Mouse (Mus musculus) limb, embryonic 14.5 days (tissue): Measurements from ENCODE around the gene Kdm1a. TPM values are rescaled to one million over a fixed set of nuclear protein-coding genes. Genes with fewer than 3 reads are reported as not detected.

Source experiments
- ATAC-seq: fragments of 200-750 bp; cut with Nextera tagmentation; 2 replicates; pipeline ENCODE4 v1.8.0; 2017; ENCODE audit warnings: low read depth, moderate number of reproducible peaks, moderate TSS enrichment; ENCODE audit not compliant: low FRiP score
- DNase-seq: peaks from one replicate; pipeline ENCODE4 v3.0.0-alpha.2; 2015; ENCODE audit warnings: low spot score
- H3K27ac ChIP-seq: fragments of 300-500 bp; sonication (generic); replicated peaks from 2 replicates; pipeline ENCODE4 v1.5.1; 2014; ENCODE audit warnings: low read depth, mild to moderate bottlenecking, low read length, moderate library complexity, mixed read lengths
- H3K27me3 ChIP-seq: fragments of 300-500 bp; sonication (generic); 2 replicates; pipeline ENCODE4 v1.6.1; 2014; ENCODE audit warnings: low read length, mixed read lengths; ENCODE audit not compliant: control insufficient read depth, insufficient read depth
- H3K36me3 ChIP-seq: fragments of 300-500 bp; sonication (generic); 2 replicates; pipeline ENCODE4 v1.6.1; 2014; ENCODE audit warnings: mild to moderate bottlenecking, low read length, moderate library complexity, mixed read lengths; ENCODE audit not compliant: control insufficient read depth, insufficient read depth
- H3K4me1 ChIP-seq: fragments of 300-500 bp; sonication (generic); 2 replicates; pipeline ENCODE4 v1.6.1; 2014; ENCODE audit warnings: antibody characterized with exemption, low read length, mixed read lengths; ENCODE audit not compliant: control insufficient read depth, insufficient read depth
- H3K4me2 ChIP-seq: fragments of 300-500 bp; sonication (generic); replicated peaks from 2 replicates; pipeline ENCODE4 v1.6.1; 2014; ENCODE audit warnings: low read depth, mild to moderate bottlenecking, low read length, moderate library complexity; ENCODE audit not compliant: severe bottlenecking
- H3K4me3 ChIP-seq: fragments of 300-500 bp; sonication (generic); replicated peaks from 2 replicates; pipeline ENCODE4 v1.5.1; 2014; ENCODE audit warnings: low read length
- H3K9ac ChIP-seq: fragments of 300-500 bp; sonication (generic); 2 replicates; pipeline ENCODE4 v1.6.1; 2014; ENCODE audit warnings: mild to moderate bottlenecking, low read depth, low read length, moderate library complexity; ENCODE audit not compliant: severe bottlenecking
- H3K9me3 ChIP-seq: fragments of 300-500 bp; sonication (generic); 2 replicates; pipeline ENCODE4 v1.6.1; 2016; ENCODE audit warnings: low read length; ENCODE audit not compliant: control insufficient read depth
- POLR2A ChIP-seq: fragments of 200-500 bp; IDR thresholded peaks from 2 replicates; pipeline ENCODE4 v1.8.0; 2012; ENCODE audit warnings: inconsistent platforms, mild to moderate bottlenecking, moderate library complexity, borderline replicate concordance; ENCODE audit not compliant: insufficient read depth, insufficient read length; ENCODE audit errors: extremely low read depth
- WGBS: fragments of 180-500 bp; shearing (Covaris S2); extraction: QIAGEN DNeasy Blood & Tissue Kit; methylation state at CpG from one replicate; pipeline ENCODE4 v1.1.7; 2014; 5-methylcytosine and 5-hydroxymethylcytosine counted together
- polyA plus RNA-seq, 2 experiments: library from polyadenylated mRNA; depleted of rRNA in 1 of 2; stranded (reverse) in 1 of 2; unstranded in 1 of 2; fragments of >200 nt; fragmentation: Nextera tagmentation in 1 of 2; extraction: Ambion mirVana in 1 of 2; gene quantifications; 2 replicates each; pipeline versions ENCODE4 v1.2.1 to v1.2.3; 2012 to 2014

Kdm1a gene
- polyA plus RNA-seq, 2 experiments: 51.9 to 89.9 TPM

- ATAC-seq: no peak
- no peak overlapping the region for H3K9ac ChIP-seq
- peaks cover 29% of the 10 kb centered on the region for H3K27me3 ChIP-seq
- no peak overlapping the region for H3K4me3 ChIP-seq
- H3K4me2 ChIP-seq: no peak overlapping the region
- TF ChIP-seq POLR2A: no peak
- H3K27ac ChIP-seq: no peak overlapping the region
- peaks cover 4% of the 10 kb centered on the region; the same call in 1 of the 2 replicates for H3K4me1 ChIP-seq
- no peak for DNase-seq
- 0 out of 2 replicates have a peak, but pooled peaks cover 3% of the 10 kb centered on the region for H3K9me3 ChIP-seq
- 53% methylated on average over 5 of the region's 5 CpGs for WGBS
- H3K36me3 ChIP-seq: no peaks in the 10 kb centered on the region
These were observed 34.0 kb upstream of the Kdm1a start for GRCm38 (mm10) chr4:136636511-136636910.

- peaks cover 4% of the 10 kb centered on the region; the same call in 1 of the 2 replicates for H3K4me1 ChIP-seq
- H3K27ac ChIP-seq: no peak overlapping the region
- H3K4me3 ChIP-seq: no peak overlapping the region
- DNase-seq: no peak
- H3K4me2 ChIP-seq: no peak overlapping the region
- ATAC-seq: no peak
- no peaks in the 10 kb centered on the region for H3K36me3 ChIP-seq
- H3K9ac ChIP-seq: no peak overlapping the region
- peaks cover 29% of the 10 kb centered on the region for H3K27me3 ChIP-seq
- no peak for TF ChIP-seq POLR2A
- H3K9me3 ChIP-seq: 0 out of 2 replicates have a peak, but pooled peaks cover 3% of the 10 kb centered on the region
These were observed 33.5 kb upstream of the Kdm1a start for GRCm38 (mm10) chr4:136635995-136636394.

GRCm38 (mm10) chr4:136631237-136631994 lies 28.9 kb upstream of the Kdm1a start:
- WGBS: 79% methylated on average over 11 of the region's 11 CpGs
- Histone ChIP-seq H3K4me1 (no peaks in the 10 kb centered on the region), H3K9me3 (0 out of 2 replicates have a peak, but pooled peaks cover 3% of the 10 kb centered on the region), H3K4me3 (no peak overlapping the region), H3K36me3 (no peaks in the 10 kb centered on the region), H3K27ac (no peak overlapping the region), H3K4me2 (no peak overlapping the region), H3K9ac (no peak overlapping the region), H3K27me3 (0 out of 2 replicates have a peak, but pooled peaks cover 2% of the 10 kb centered on the region)
- ATAC-seq (no peak), DNase-seq (no peak)
- TF ChIP-seq POLR2A: no peak

GRCm38 (mm10) chr4:136626590-136626989 lies 24.1 kb upstream of the Kdm1a start:
- no peak overlapping the region for H3K27ac ChIP-seq
- H3K27me3 ChIP-seq: no peaks in the 10 kb centered on the region
- ATAC-seq (no peak), DNase-seq (no peak)
- H3K4me3 ChIP-seq: no peak overlapping the region
- H3K9me3 ChIP-seq: no peaks in the 10 kb centered on the region
- TF ChIP-seq POLR2A: no peak
- no peaks in the 10 kb centered on the region for H3K4me1 ChIP-seq
- no peaks in the 10 kb centered on the region for H3K36me3 ChIP-seq
- H3K4me2 ChIP-seq: no peak overlapping the region
- no peak overlapping the region for H3K9ac ChIP-seq
- WGBS: 59% methylated on average over 6 of the region's 6 CpGs

- Histone ChIP-seq H3K36me3 (no peaks in the 10 kb centered on the region), H3K4me2 (no peak within 1 kb of the TSS), H3K9ac (no peak within 1 kb of the TSS), H3K9me3 (no peaks in the 10 kb centered on the region), H3K27me3 (no peaks in the 10 kb centered on the region), H3K4me3 (no peak within 1 kb of the TSS), H3K27ac (no peak within 1 kb of the TSS), H3K4me1 (no peaks in the 10 kb centered on the region)
- ATAC-seq: no peak
- WGBS: 49% methylated on average over 6 of the region's 6 CpGs
- DNase-seq: no peak
- TF ChIP-seq POLR2A: no peak
These were observed 19.9 kb upstream of the Kdm1a start, which contains the start of gene Lactbl1 for GRCm38 (mm10) chr4:136622388-136622787. Lactbl1 (plus strand) TSS chr4:136622621.
